Mouse (Mus musculus) liver, postnatal 0 days (tissue): ENCODE results near the gene Birc7.

Experiments
- CTCF ChIP-seq: sonication (generic); IDR thresholded peaks from 2 replicates; pipeline ENCODE4 v1.5.1; 2016; ENCODE audit warnings: antibody characterized with exemption, low read depth
- EP300 ChIP-seq: IDR thresholded peaks from 2 replicates; pipeline ENCODE4 v1.6.1; 2016; ENCODE audit warnings: antibody characterized with exemption, low read depth, mild to moderate bottlenecking

DNA sequence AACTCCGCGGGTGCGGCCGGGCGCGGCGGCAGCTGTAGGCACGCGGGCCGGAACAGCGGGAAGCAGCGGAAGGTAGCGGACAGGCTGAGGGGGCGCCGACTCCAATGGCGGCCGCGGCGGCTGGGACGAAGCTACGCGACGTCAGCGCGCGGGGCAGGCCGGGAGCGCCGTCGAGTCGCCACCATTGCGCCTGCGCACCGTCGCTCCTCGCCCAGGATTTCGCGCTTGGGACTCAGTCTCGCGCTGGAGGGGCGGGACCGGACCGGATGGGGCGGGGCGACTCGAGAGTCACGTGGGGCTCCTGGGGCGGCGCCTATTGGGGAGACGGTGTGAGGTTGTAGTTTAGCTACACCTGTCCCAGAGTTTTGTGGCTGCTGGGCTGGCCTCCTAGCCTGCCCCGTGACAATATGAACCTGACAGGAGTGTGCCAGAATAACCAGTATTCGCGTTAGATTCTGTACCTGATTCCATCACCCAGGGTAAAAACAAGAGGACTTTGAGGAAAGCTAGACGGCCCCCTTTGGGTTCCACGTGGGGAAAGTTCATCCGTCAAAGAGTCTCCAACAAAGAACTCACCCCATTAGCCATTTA lies 7.9 kb upstream of the Birc7 start, which contains the start of gene Ythdf1:
- no peak for TF ChIP-seq CTCF
- no peak for TF ChIP-seq EP300
